Mouse (Mus musculus) liver, embryonic 14.5 days (tissue): ENCODE measurements at regions not wholly inside any gene's neighbourhood (a gene's known extent, or its start where the extent isn't known, plus 50 kb on each side); places are given as distances from the start of the nearest gene placed in this dataset.

Source experiments
- ATAC-seq: fragments of 200-750 bp; cut with Nextera tagmentation; 2 replicates; pipeline ENCODE4 v1.8.0; 2017; ENCODE audit warnings: moderate number of reproducible peaks, mild to moderate bottlenecking, moderate library complexity; ENCODE audit not compliant: insufficient read depth
- DNase-seq, 3 experiments: peaks; one replicate each; pipeline ENCODE4 v3.0.0-alpha.2; 2012 to 2013; ENCODE audit warnings: low read depth in 3 of 3, low spot score in 3 of 3
- H3K27ac ChIP-seq: fragments of 300-500 bp; sonication (generic); 2 replicates; pipeline ENCODE4 v1.5.1; 2014; ENCODE audit warnings: moderate library complexity, mild to moderate bottlenecking, control low read depth, inconsistent platforms
- H3K27me3 ChIP-seq: fragments of 300-500 bp; sonication (generic); 2 replicates; pipeline ENCODE4 v1.6.1; 2014; ENCODE audit warnings: mild to moderate bottlenecking, low read length, moderate library complexity; ENCODE audit not compliant: control insufficient read depth, insufficient read depth
- H3K36me3 ChIP-seq: fragments of 300-500 bp; sonication (generic); replicated peaks from 2 replicates; pipeline ENCODE4 v1.6.1; 2014; ENCODE audit warnings: low read depth; ENCODE audit not compliant: control insufficient read depth, insufficient read depth
- H3K4me1 ChIP-seq, 2 experiments: fragments of 200-500 bp in 1 of 2; fragments of 300-500 bp in 1 of 2; sonication (generic) in 1 of 2; replicated peaks; 2 replicates each; pipeline ENCODE4 v1.6.1; 2012 to 2014; ENCODE audit warnings: antibody characterized with exemption in 1 of 2, inconsistent platforms in 1 of 2, low read length in 1 of 2; ENCODE audit not compliant: control insufficient read depth in 2 of 2, insufficient read depth in 2 of 2
- H3K4me2 ChIP-seq: fragments of 300-500 bp; sonication (generic); 2 replicates; pipeline ENCODE4 v1.6.1; 2014; ENCODE audit warnings: low read depth, mild to moderate bottlenecking, control low read depth, moderate library complexity
- H3K4me3 ChIP-seq, 2 experiments: fragments of 200-500 bp in 1 of 2; fragments of 300-500 bp in 1 of 2; sonication (generic) in 1 of 2; 2 replicates each; pipeline ENCODE4 v1.5.1; 2012 to 2014; ENCODE audit warnings: low read depth in 2 of 2, low read length in 2 of 2, mild to moderate bottlenecking in 2 of 2, control low read depth in 1 of 2, inconsistent platforms in 1 of 2, moderate library complexity in 1 of 2; ENCODE audit not compliant: insufficient read depth in 1 of 2
- H3K9ac ChIP-seq: fragments of 300-500 bp; sonication (generic); replicated peaks from 2 replicates; pipeline ENCODE4 v1.6.1; 2014; ENCODE audit warnings: mild to moderate bottlenecking, control low read depth, moderate library complexity
- H3K9me3 ChIP-seq: fragments of 300-500 bp; sonication (generic); 2 replicates; pipeline ENCODE4 v1.6.1; 2016; ENCODE audit warnings: low read length, mixed read lengths; ENCODE audit not compliant: control insufficient read depth
- CTCF ChIP-seq: IDR thresholded peaks from 2 replicates; pipeline ENCODE4 v1.5.1; 2016; ENCODE audit warnings: antibody characterized with exemption, low read depth, control low read depth
- EP300 ChIP-seq: IDR thresholded peaks from 2 replicates; pipeline ENCODE4 v1.6.1; 2016; ENCODE audit warnings: antibody characterized with exemption, low read depth
- WGBS: fragments of 180-500 bp; shearing (Covaris S2); extraction: QIAGEN DNeasy Blood & Tissue Kit; methylation state at CpG from one replicate; pipeline ENCODE4 v1.1.7; 2014; ENCODE audit not compliant: insufficient replicate concordance; 5-methylcytosine and 5-hydroxymethylcytosine counted together

DNA sequence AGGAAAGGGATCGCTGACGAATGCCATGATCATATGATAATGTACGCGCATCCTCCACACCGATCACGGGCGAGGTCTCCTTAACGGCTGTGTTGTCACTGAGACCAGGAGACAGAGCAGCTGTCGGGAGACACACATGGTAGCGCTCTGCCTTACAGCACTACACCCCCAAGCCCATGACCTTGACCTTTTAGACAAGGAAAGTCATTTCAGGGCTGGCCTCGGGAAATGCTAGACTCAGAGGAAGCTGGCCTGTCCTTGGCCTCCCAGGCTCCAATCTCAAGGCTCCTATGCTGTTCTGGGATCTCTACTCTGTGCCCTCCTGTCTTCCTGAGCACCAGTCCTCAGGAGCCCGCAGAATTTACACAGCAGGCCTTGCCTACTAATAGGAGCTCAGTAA, 112.9 kb upstream of the 1700012A03Rik start:
- DNase-seq = no peak
- 75% methylated on average over 12 of the region's 12 CpGs for WGBS
- Histone ChIP-seq H3K4me2 (no peak overlapping the region), H3K9ac (no peak overlapping the region), H3K4me1 (peaks cover 0 to 2% of the 10 kb centered on the region in 2 experiments; a peak in 1 of 4 replicates), H3K4me3 (no peak overlapping the region), H3K27ac (no peak overlapping the region), H3K27me3 (no peaks in the 10 kb centered on the region), H3K9me3 (no peaks in the 10 kb centered on the region), H3K36me3 (no peaks in the 10 kb centered on the region)
- no peak for ATAC-seq
- no peak for TF ChIP-seq EP300
- no peak for TF ChIP-seq CTCF

DNA sequence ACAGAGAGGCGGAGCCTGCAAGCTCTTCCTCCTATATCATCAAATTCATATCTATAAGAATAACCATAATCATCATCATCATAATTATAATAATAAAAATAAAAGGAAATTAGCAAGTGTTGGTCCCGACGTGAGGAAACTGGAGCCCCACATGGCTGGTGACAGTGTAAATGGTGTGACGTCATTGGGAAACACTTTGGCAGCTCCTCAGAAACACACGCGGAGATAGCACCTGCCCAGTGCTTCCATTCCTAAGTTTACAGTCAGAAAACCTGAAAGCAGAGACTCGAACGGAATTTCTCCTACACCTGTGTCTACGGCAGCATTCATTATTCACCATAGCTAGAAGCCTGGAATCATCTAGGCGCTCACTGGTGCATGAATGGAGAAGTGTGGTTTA, 115.2 kb upstream of the 1700012A03Rik start:
- Histone ChIP-seq H3K4me1 (peaks cover 0 to 2% of the 10 kb centered on the region in 2 experiments; a peak in 1 of 4 replicates), H3K36me3 (no peaks in the 10 kb centered on the region), H3K4me3 (no peak overlapping the region), H3K9me3 (no peaks in the 10 kb centered on the region), H3K27me3 (no peaks in the 10 kb centered on the region), H3K4me2 (no peak overlapping the region), H3K9ac (no peak overlapping the region), H3K27ac (no peak overlapping the region)
- no peak for DNase-seq
- WGBS = 66% methylated on average over 10 of the region's 10 CpGs
- TF ChIP-seq EP300 = no peak
- no peak for TF ChIP-seq CTCF
- ATAC-seq = no peak

DNA sequence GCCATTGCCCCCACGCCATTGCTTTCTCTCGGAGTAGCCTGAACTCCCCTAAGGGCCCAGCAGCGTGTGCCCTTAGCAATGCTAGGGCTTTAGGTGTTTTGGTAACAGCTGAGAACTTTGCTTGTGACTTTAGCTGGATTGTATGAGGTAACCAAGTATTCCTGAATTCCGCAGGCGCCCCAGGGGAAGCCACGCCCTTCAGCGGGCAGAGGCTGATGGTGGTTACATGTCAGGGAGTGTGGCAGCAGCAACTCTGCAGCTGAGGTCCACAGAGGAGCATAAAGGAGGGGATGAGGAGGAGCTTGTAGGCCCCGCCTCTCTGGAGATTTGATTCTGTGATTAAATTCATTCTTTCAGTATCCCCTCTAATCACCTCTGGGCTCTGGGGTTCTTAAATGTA, 116.1 kb upstream of the 1700012A03Rik start:
- TF ChIP-seq EP300 = no peak
- Histone ChIP-seq H3K36me3 (no peaks in the 10 kb centered on the region), H3K9me3 (no peaks in the 10 kb centered on the region), H3K4me1 (peaks cover 0 to 2% of the 10 kb centered on the region in 2 experiments; a peak in 1 of 4 replicates), H3K9ac (no peak overlapping the region), H3K4me3 (no peak overlapping the region), H3K4me2 (no peak overlapping the region), H3K27me3 (no peaks in the 10 kb centered on the region), H3K27ac (no peak overlapping the region)
- 62% methylated on average over 8 of the region's 8 CpGs for WGBS
- ATAC-seq = no peak
- no peak for DNase-seq

DNA sequence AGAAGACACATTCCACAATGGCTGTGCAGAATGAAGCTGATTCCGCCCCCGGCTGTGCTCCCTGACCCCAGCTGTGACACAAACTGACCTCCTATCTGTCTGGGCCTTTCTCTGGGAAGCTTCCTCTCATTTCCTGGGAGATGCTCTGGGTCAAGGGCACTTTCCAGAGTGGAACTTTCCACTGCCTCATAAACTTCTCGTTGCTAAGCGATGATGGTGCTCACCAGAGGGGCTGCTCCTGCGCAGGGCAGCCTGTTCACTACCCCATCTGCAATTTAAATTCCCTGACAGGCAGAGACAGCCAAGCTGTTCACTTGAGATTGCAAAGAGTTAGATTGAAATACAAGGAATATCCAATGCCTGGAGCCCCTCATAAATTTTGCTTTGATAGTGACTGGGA, 116.7 kb upstream of the 1700012A03Rik start:
- no peak overlapping the region for H3K4me2 ChIP-seq
- 60% methylated on average over 5 of the region's 5 CpGs for WGBS
- no peaks in the 10 kb centered on the region for H3K9me3 ChIP-seq
- no peak for ATAC-seq
- TF ChIP-seq EP300 (no peak), CTCF (no peak)
- no peak for DNase-seq
- peaks cover 0 to 2% of the 10 kb centered on the region in 2 experiments; a peak in 1 of 4 replicates for H3K4me1 ChIP-seq
- H3K27ac ChIP-seq = no peak overlapping the region
- no peaks in the 10 kb centered on the region for H3K27me3 ChIP-seq
- H3K9ac ChIP-seq = no peak overlapping the region
- no peaks in the 10 kb centered on the region for H3K36me3 ChIP-seq
- no peak overlapping the region for H3K4me3 ChIP-seq

DNA sequence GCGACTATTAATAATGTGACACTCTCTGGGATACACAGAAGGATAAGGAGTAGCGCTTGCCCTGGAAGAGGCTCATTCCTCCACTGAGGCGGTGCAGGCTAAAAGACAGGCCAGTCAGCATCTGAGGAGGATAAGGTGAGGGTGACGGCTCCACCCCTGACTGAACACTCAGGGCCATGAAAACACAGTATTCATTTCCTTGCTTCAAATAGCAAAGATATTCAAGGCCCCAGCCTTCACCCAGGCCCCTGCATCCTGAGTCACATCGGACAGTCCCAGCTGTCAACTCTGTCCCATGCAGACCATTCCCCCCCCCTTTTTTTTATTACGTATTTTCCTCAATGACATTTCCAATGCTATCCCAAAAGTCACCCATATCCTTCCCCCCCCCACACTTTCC, 118.9 kb upstream of the 1700012A03Rik start:
- ATAC-seq (no peak), DNase-seq (no peak)
- Histone ChIP-seq H3K9me3 (no peaks in the 10 kb centered on the region), H3K27me3 (no peaks in the 10 kb centered on the region), H3K4me3 (no peak overlapping the region), H3K4me2 (no peak overlapping the region), H3K27ac (no peak overlapping the region), H3K36me3 (no peaks in the 10 kb centered on the region), H3K4me1 (no peaks in the 10 kb centered on the region), H3K9ac (no peak overlapping the region)
- WGBS = 73% methylated on average over 6 of the region's 6 CpGs
- TF ChIP-seq CTCF (no peak), EP300 (no peak)
